Mouse (Mus musculus) adipocyte (in vitro differentiated cells): Measurements from ENCODE around the gene Cluh.

Experiments
- DNase-seq: peaks from one replicate; pipeline ENCODE4 v3.0.0-alpha.2; 2016; ENCODE audit warnings: low spot score

The Cluh gene

DNA sequence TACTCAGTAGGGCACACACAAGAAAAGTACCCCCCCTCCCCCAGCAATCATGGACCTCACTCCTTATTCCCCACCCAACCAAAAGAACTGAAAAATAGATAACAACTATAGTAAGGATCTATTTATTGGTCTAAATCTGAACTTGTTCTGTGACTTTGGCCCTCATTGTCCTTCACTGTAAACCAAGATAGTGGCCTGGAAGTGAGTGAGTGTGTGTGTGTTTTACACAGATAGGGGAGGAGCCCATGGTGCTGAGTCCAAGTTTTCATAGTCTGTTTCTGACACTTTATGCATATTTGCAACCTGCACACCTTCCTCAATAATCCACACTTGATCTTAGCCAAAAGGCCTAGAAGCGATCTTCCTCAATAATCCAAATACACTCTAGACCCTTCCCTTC is 619 bp upstream of the Cluh start:
- no peak for DNase-seq

DNA sequence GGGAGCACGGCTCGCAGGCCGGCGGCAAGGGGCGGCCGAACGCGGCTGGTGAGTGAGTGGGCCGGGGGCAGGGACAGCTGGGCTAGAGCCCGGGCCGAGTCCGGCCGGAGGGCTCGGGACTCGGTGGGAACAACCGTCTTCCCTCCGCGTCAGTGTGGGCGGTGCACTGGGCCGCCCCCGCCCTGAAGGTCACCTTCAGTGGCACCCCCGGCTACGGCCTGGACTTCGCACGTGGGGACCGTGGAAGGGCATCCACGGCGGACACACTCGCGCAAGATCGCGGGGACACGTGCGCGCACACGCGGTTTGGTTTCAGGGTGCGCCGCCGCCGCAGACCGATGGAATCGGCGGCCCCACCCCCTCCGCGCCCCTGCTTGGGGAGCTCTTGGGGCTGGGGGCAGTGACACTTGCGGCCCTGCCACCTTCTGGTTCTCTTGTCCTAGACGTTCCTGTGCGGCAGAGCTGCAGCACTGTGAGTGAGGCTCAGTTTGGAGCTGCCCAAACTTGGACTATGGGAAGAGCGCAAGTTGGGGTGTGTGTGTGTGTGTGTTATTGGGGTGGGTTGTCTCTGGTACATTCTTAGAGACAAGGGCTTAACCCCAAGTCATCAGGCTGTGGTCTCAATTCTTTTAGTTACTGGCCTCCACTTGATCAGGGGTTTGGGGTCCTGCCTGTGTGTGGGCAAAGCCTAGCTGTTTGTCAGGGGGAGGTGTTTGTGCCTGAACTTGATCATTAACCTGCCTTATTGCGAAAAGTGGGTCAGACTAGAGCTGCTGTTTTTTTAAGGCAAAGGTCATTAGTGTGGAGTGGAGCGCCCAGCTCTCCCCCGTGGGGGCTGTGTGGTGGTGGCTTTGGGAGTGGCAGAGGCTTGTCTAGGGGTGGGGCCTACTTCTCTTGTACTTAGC is 604 bp downstream of the Cluh start:
- peak; percentile 87 for DNase-seq

DNA sequence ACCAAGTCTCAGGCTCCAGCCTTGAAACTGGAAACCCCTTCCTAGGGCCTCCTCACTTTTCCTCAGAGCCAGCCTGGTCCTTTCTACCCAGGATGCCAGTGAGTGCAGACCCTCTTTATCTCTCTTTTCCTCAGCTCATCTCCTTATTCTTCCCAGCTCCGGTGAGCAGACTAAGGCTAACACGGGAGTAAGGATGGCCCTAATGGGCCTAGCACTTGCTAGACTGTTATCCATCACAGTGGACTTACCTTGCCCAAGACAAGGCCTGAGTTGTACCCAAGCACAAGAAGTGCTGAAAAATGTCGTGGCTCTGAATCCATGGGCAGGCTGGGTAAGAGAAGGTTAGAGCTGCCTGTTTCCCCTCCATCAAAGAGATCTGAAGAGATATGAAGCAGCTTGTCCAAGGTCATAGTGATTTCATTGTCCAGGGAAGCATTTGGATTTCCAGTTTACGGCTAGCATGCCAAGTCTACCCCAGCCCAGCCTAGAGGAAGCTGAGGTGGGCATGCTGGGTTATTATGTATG is 1.3 kb downstream of the Cluh start:
- DNase-seq: no peak

DNA sequence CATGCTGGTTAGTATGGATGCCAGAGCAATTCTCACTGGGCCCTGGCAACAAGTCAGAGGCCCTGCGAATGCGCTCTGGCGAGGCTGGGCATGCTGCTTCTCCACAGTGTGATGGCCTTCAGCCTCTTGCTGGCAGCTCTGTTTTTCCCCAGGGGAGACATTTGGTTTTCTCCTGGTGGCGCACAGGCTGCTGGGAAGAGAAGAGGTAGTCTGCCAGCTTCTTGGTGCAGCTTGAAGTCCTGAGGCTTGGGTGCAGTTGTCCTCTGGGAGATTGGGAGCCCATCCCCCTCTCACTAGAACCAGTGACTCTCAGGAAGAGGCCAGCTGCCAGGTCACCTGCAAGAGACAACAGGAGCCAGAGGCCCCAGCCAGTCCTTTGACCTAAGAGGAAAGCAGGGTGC is 3.5 kb downstream of the Cluh start:
- peak; percentile 81 for DNase-seq

DNA sequence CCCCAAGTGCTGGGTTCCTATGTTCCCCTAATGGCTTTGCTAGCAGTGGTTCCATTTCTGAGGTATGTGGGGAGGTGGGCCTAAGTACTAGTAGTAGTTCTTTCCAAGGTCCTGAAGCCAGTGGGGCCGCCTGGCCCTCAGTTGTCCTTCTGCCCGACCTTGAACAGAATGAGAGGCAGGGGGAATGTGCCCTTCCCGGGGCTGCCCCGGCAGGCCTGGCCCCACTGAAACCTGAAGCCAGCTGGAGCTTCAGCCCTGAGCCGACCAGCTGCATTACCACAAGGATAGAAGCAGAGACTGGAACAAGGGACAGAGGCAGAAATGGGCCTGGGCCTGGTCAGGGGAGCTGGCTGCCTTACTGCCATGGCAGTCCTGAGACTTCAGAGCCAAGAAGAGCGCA is 4.1 kb downstream of the Cluh start:
- DNase-seq: no peak

DNA sequence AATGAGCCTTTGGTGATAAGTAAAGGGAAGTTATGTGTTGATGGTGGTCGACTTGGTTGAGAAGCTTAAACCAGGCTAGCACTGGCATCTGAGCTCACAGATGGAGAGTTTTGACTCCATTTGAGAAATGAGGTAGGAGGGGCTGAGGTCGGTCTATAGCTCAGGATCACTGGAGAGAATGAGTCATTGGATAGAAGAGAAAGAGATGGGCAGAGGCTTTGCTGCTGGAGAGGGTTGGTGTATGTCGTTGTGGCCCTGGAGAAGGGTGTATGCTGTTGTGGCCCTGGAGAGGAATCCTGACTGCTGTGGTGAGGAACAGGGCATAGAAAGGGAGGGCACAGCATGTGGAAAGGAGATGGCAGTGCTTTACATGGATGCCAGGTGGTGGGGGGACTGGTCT is 6.6 kb downstream of the Cluh start:
- no peak for DNase-seq

DNA sequence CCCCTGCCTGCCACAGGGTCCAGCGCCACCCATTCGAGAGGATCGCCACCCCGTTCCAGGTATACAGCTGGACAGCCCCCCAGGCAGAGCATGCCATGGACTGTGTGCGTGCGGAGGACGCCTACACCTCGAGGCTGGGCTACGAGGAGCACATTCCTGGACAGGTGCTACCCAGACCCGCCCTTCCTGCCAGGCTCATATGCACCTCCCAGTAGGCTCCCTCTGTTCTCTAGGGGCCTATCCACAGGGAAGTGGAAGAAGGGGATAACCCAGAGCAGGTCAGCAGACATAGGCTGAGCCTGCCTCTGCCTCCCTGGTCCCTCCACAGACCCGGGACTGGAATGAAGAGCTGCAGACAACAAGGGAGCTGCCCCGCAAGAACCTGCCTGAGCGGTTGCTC is 11.0 kb downstream of the Cluh start:
- no peak for DNase-seq

DNA sequence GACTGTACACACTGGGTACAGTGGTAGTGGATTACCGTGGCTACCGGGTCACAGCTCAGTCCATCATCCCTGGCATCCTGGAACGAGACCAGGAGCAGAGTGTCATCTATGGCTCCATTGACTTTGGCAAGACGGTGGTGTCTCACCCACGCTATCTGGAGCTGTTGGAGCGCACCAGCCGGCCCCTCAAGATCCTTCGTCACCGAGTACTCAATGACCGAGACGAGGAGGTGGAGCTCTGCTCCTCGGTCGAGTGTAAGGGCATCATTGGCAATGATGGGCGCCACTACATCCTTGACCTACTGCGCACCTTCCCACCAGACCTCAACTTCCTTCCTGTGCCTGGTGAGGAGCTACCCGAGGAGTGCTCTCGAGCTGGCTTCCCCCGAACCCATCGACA is 12.3 kb downstream of the Cluh start:
- no peak for DNase-seq

DNA sequence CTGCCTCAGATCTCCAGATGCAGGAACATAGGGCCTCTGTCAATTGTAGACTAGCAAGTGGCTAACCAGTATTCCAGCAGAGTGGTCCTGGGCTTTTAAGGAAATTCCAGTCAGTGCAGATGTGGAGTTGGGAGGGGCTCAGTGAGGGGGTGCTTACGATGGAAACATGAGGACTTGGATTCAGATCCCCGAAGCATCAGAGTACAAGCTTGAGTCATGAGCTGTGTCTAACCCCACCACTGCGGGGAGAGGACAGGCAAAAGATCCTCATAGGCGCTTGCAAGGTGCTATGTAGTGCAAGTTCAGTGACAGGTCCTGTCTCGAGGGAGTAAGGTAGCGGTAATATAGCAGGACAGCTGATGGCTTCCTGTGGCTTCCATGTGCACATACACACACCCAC is 12.9 kb downstream of the Cluh start:
- no peak for DNase-seq

DNA sequence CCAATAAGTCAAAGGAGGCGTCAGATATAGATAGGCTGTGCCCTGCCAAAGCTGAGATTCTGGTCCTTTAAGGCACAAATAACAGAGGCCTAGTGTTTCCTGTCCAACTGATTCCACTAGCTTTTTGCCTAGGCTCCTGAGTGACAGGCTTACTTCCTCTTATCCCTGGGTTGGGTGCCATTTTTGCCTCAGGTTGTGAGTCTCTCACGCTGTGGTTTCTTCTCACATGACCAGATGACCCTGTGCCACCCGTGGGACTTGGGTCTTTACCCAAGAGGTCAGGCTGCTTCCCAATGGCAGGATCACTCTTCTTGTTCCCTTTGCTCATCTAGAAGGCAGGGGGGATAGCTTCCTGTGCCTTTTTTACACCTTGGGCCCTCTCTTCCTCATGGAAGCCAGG is 15.0 kb downstream of the Cluh start:
- no peak for DNase-seq

DNA sequence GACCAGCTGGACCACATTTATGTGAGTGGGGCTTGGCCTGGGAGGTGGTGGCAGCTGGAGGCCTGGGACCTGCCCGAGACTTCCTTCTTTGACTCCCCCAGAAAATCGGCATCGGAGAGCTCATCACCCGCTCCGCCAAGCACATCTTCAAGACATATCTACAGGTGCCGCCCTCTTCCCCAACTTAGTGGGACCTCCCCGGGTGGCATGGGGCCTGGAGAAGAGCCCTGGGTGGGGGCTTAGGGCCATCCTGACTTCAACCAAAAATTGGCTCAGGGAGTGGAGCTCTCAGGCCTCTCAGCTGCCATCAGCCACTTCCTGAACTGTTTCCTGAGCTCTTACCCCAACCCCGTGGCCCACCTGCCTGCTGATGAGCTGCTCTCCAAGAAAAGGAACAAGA is 15.6 kb downstream of the Cluh start:
- no peak for DNase-seq

DNA sequence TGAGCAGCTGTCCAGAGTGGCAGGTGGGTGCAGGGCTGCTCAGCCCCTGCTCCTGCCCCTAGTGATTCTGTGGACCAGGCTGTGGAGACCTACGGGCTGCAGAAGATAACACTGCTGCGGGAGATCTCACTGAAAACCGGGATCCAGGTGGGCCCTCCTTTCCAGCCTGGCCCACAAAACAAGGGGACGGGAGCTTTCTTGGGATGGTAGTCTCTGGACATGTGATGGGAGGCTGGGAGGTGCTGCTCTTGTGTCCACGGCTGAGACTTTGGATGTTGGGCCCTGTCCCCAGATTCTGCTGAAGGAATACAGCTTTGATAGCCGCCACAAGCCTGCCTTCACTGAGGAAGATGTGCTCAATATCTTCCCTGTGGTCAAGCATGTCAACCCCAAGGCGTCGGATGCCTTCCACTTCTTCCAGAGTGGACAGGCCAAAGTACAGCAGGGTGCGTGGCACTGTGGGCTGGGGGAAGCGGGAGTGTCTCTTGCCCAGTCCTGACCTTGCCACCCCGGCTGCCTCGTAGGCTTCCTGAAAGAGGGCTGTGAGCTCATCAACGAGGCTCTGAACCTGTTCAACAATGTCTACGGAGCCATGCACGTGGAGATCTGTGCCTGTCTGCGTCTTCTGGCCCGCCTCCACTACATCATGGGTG is 16.5 kb downstream of the Cluh start:
- DNase-seq: no peak

DNA sequence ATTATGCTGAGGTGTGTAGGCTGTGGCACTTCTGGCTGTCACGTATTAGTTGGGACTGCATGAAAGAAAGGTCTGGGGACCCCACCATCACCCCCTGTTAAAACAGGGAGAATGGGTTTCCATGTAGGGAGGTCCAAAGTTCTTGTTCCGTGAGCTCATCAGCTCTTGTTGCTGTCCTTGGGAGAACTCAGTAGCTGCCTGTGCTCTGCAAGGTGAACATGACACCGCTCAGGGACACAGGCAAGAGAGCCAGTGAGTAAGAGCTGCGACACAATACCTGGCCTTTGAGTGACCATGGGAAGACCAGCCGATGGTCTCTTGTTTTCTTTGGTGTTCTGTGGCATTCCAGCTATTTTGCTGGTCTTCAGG is 17.0 kb downstream of the Cluh start:
- DNase-seq: no peak

DNA sequence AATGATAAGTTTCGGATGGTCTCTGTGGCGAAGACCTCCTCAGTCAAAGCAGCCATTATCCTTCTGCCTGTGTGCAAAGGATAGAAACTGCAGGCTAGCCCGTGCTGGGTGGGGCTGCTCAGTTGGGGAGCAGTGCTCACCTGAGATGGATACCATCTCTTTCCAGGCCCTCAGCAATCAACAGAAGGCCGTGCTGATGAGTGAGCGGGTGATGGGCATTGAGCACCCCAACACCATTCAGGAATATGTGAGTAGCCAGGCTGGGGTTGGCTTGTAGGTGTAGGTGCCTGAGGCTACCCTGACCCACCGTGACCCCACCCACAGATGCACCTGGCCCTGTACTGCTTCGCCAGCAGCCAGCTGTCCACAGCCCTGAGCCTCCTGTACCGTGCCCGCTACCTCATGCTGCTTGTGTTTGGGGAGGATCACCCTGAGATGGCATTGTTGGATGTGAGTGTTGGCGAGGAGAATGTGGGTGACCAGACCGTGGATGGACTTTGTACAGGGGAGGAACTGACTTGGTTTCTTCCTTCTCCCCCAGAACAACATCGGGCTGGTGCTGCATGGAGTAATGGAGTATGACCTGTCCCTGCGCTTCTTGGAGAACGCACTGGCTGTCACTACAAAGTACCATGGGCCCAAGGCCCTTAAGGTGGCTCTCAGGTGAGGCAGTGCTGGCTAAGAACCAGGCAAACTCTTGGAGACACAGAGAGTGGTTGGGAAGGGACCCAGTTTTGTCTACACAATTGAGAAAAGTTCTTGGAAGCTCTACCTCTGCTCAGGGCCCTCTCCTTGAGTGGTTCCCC is 17.7 kb downstream of the Cluh start:
- DNase-seq: no peak

DNA sequence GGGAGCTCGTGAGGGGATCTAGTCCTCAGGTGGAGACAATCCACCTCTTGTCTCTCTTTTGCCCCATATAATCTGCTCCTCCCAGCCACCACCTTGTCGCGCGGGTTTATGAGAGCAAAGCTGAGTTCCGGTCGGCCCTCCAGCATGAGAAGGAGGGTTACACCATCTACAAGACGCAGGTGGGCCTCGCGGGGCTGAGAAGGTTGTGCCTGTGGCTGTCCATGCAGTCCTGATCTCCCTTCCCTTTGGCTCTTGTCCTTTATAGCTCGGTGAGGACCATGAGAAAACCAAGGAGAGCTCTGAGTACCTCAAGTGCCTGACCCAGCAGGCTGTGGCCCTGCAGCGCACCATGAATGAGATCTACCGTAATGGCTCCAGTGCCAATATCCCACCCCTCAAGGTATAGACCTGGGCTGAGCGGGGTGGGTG is 18.3 kb downstream of the Cluh start:
- DNase-seq: no peak

DNA sequence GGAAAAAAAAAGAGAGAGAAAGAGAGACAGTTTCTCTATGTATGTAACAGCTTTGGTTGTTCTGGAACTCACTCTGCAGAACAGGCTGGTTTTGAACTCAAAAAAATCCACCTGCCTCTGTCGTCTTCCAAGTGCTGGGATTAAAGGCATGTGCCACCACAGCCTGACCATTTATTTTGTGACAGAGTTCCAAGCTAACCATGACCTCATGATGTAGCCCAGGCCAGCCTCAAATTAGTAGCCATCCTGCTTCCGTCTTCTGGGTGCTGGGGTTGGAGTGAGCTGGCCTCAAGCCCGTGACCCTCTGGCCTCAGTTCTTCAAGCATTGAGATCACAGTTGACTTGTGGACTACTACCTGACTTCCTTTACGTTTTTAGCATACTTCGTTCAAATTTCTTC is 19.2 kb downstream of the Cluh start:
- DNase-seq: no peak

DNA sequence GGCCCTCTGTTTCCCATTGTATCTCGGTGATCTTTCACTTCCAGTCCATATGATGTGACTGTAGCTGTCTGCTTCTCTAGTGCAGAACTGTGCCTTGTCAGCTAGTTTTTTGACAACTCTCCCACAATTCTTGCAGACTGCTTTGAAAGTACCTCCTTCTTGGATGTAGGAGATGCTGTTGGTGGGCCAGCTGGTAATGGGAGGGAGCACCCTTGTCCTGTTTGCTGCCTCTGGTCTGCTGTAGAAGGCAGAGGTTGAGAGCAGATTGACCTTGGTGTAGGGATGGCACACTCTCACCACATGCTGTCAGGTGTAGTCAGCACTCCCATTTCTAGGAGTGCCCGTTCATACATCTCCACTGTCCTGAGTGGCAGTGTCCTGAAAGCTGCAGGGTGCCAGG is 19.7 kb downstream of the Cluh start:
- DNase-seq: no peak

DNA sequence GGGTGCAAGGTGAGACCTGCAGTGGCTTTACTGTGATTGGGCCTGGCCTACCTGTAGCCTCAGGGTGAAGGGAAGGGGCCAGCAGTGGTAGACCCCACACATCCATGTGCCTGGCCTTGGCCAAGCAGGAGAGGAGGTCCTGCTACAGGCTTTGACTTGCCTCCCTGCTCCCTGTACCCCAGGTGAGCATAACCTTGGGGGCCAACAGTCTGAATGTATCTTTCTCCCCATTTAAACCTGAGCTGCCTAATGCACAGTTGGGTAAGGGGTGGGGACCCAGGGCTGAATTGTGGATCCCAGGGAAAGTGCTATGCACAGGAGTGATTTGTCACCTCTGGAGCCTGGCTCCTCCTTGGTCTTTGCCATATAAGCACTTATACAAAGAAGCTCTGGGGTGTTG is 20.9 kb downstream of the Cluh start:
- no peak for DNase-seq

DNA sequence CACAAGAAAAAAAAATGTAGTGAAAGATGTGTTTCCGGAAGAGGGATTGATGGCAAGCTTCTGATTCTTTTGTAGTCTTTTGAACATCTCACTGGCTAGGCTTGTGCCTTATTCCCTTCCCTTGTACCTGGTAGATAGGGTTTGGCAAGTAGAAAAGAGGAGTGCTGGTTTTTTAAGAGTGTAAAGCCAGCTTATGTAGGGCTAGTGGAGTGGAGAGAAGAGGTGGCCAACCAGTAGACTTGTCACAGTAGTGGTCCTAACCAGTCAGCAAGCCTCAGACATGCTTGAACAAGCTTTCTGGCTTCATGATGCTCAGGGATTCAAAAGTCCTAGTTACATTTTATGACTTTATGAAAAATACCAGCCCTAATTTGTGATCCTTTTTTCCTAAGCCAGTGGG is 21.7 kb downstream of the Cluh start:
- DNase-seq: no peak

DNA sequence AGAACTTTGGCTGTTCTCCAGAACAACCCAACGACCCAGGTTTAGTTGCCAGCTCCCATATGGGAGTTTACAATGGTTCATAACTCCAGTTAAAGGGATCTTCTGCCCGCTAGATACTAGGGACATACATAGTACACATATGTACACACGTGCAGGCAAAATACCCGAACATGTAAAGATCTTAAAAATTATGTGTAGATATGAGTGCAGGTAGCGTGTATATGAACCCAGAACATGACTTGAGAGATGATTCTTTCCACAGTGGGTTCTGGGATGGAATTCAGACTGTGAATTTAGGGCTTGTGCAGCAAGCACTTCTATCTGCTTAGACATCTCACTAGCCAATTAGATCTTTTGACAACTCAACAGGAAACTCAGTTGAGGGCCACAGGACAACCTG is 22.5 kb downstream of the Cluh start:
- DNase-seq: no peak

DNA sequence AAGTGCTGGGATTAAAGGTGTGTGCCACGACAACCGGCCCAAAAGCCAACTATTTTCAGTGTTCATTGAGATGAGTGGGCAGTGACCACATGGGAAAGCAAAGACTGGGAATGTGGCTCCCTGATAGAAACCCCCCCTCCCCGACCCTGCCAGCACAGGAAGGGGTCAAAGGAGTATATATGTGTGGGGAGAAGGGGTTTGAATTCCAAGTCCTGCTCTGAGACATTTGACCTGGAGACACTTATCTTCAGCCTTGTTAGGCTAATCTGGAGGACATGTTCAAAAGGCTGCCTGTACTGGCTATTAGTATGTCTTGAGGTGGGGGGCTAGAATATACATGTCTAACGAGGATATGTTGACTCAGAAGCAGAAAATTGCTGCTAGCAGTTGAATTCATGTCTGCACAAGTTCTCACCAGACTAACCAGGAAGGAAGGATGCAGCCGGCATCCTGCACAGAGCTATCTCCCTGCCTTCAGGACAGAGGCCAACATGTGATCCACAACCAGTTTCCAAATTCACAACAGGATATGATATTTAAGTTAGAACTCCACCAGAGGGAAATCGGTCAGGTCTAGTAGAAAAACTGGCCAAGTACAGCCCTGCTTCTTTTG is 23.7 kb downstream of the Cluh start:
- no peak for DNase-seq

DNA sequence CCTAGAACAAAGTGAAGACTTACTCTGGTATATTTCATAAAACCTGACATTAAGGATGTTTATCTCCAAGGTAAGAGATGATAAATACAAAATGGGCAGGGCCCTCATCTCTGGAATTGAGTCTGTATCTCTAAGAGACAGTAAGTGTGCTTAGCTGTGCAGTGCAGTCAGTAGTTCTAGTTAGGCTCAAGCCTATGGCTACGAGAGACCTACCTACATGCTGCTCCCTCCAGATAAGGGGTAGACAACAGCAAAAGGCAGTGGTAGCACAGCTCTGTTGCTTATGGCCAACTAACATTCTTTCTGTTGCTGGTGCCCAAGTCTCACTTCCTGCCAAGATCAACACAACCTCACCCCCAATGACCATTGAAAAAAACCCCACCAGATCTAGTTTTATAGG is 24.3 kb downstream of the Cluh start:
- DNase-seq: no peak
